Mouse (Mus musculus) urinary bladder, adult 18-20 months (tissue): ENCODE data around the gene Klhl5.

Source experiments
- DNase-seq, 2 experiments: peaks; one replicate each; pipeline ENCODE4 v3.0.0; 2022; ENCODE audit warnings: low spot score in 2 of 2, mixed read lengths in 2 of 2

The Klhl5 gene

GRCm38 (mm10) chr5:65145499-65146101 lies 38.3 kb downstream of the Klhl5 start:
- no peak for DNase-seq

GRCm38 (mm10) chr5:65146749-65147148 lies 39.4 kb downstream of the Klhl5 start:
- no peak for DNase-seq

GRCm38 (mm10) chr5:65149706-65150105 lies 42.4 kb downstream of the Klhl5 start:
- DNase-seq = no peak

- DNase-seq = no peak
Measured at GRCm38 (mm10) chr5:65150376-65150955, 43.1 kb downstream of the Klhl5 start.

GRCm38 (mm10) chr5:65151276-65151675 lies 43.9 kb downstream of the Klhl5 start:
- no peak for DNase-seq

GRCm38 (mm10) chr5:65151767-65152166 lies 44.4 kb downstream of the Klhl5 start:
- DNase-seq = no peak

- DNase-seq = no peak
Measured at GRCm38 (mm10) chr5:65154287-65154686, 46.9 kb downstream of the Klhl5 start.

- DNase-seq = no peak
Measured at GRCm38 (mm10) chr5:65156853-65157252, 49.5 kb downstream of the Klhl5 start.

- peak; percentile 17 to 56 for DNase-seq
Measured at GRCm38 (mm10) chr5:65157412-65158381, 50.4 kb downstream of the Klhl5 start.

- no peak for DNase-seq
Measured at GRCm38 (mm10) chr5:65158696-65159305, 51.5 kb downstream of the Klhl5 start.

GRCm38 (mm10) chr5:65163001-65163400 lies 55.7 kb downstream of the Klhl5 start:
- no peak for DNase-seq

- DNase-seq = no peak
Measured at GRCm38 (mm10) chr5:65163489-65164092, 56.3 kb downstream of the Klhl5 start.

GRCm38 (mm10) chr5:65170206-65170605 lies 62.9 kb downstream of the Klhl5 start:
- no peak for DNase-seq

- DNase-seq = no peak
Measured at GRCm38 (mm10) chr5:65175035-65175917, 67.9 kb downstream of the Klhl5 start.

- DNase-seq = no peak
Measured at GRCm38 (mm10) chr5:65175918-65176484, 68.7 kb downstream of the Klhl5 start.

GRCm38 (mm10) chr5:65177026-65177514 lies 69.7 kb downstream of the Klhl5 start:
- DNase-seq = no peak

GRCm38 (mm10) chr5:65178477-65178876 lies 71.1 kb downstream of the Klhl5 start:
- DNase-seq = no peak

- DNase-seq = no peak
Measured at GRCm38 (mm10) chr5:65181160-65181793, 73.9 kb downstream of the Klhl5 start.

- no peak for DNase-seq
Measured at GRCm38 (mm10) chr5:65181794-65182169, 74.4 kb downstream of the Klhl5 start.

GRCm38 (mm10) chr5:65182268-65182667 lies 74.9 kb downstream of the Klhl5 start:
- DNase-seq = no peak
